Mouse (Mus musculus): ENCODE data around the gene Endov.
A peak's percentile ranks its signal among the peaks of the same experiment; 100 is the strongest.

The Endov gene

DNA sequence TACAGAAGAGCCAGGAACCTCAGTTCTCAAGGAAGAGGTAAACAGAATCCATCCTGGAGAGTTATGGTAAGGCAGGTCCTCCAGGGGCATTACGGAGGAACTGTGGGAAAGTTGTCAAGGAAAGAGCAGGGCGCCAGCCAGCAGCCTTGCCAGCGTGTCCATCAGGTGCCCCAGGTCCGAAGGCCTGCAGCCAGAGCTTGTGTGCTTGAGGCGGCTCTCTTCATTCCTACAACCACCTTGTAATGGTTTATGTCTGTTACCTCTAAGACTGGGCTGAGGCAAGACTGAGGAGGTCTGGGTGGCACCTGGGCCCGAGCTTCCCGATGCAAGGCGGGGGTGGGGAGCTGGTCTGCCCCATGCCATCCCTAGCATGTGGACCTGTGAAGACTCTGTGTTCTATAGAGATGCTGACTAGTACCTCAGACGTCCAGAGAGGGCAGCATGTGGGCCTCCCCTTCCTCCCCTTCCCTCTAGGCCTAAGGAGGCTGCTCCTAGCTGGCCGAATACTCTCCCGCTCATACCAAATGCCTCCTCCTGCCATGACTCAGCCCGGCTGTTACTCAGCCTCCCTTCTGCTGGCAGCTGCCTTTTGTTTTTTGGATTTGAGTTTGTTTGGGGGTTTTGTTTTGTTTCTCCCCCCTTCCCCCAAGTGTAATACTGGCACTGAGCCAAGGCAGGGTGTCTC lies 25.7 kb downstream of the Endov start:
- no peak for DNase-seq (ENCODE audit: low spot score in 2 of 2)

DNA sequence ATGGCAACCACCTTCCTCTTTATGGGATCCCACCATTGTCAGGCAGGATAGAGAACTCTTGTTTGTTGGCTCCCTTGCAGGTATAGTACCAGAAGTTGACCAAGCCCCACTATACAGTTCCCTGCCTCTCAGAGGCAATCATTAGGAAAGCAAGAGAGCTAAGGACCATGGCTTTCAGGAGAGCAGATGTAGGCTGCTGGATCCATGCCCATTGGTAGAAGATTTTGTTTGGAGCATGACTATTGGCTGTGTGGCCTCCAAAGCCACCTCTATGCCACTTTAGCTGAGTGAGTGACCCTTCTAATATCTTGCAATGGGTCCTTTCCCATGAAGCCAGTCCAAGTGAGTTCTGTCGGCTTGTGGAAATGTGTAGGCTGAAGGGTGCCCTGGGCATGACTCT lies 28.2 kb downstream of the Endov start:
- DNase-seq (ENCODE audit: low spot score in 2 of 2) = no peak

- no peak for DNase-seq (ENCODE audit: low spot score in 2 of 2)
Measured at GRCm38 (mm10) chr11:119520005-119520712, 29.0 kb downstream of the Endov start.

DNA sequence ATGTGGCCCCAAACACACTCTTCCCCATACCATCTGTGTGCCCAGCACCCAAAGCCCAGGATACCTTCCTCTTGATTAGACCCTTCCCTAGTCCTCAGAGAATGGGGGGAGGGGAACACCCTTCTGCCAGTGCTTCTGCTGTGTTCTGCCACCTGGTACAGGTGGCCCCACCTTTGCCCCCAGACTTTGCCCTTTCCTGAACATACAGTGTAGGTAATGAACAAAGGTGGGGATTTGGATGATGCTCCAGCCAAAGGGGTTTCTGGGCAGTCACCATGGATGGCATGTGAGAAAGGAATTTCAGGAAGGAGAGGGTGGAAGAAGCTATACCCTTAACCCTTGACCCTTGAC lies 29.5 kb downstream of the Endov start:
- DNase-seq (ENCODE audit: low spot score in 2 of 2) = no peak

DNA sequence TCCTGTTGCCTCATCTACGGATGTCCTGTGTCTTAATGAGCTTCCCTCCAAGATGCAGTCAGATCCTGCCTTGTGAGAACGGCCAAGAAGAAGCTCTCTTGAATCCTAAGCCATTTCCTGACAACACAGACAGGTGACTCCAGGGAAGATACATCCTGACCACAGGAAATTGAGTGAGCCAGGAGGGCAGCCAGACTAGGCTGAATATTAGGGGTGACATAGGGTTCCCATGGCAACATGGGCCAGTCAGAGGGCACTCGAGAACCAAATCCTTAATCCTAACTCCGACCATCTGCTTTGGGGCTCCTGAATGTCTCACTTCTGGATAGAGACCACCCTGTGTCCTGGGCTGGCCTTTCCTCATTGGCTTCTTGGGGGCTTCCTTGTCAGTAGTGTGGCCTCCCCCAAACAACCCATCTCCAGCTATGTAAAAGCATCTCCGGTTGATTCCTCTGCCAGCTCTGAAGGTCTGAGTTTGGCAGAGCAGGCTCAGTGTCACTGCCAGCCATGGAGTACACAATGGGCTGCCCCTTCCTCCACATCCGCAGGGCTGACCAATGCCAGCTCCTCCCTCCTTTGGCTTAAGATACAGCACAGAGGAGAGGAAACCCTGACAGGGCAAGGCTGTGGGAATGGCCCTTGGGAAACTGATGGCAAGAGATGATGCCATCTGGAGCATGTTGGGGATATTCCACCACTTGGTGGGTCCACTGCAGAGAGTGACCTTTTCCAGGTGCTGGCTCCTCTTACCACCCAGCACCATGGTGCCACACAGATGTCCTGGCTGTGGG lies 31.0 kb downstream of the Endov start:
- no peak for DNase-seq (ENCODE audit: low spot score in 2 of 2)

GRCm38 (mm10) chr11:119522779-119523178 lies 31.6 kb downstream of the Endov start:
- no peak for DNase-seq (ENCODE audit: low spot score in 2 of 2)

DNA sequence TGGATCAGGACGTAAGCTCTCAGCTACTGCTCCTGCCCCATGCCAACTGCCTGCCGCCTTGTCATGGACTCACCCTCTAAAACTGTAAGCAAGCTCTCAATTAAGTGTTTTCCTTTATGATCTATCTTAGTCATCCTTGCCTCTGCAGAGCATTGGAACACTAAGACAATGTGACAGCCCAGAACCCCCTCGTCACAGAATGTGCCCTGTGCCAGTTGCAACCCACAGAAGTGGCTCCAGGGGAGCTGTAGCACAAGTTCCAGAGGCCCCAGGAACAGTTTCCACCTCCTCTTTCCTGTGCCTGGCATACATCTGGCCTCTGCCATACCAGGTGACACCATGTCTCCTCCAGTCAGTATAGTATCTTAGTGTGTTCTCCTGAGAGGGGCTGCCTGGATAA lies 32.2 kb downstream of the Endov start:
- no peak for DNase-seq (ENCODE audit: low spot score in 2 of 2)

GRCm38 (mm10) chr11:119524545-119524949 lies 33.4 kb downstream of the Endov start:
- DNase-seq (ENCODE audit: low spot score in 2 of 2) = peak; percentile 51 to 85

- no peak for DNase-seq (ENCODE audit: low spot score in 2 of 2)
Measured at GRCm38 (mm10) chr11:119526068-119526966, 35.2 kb downstream of the Endov start.

DNA sequence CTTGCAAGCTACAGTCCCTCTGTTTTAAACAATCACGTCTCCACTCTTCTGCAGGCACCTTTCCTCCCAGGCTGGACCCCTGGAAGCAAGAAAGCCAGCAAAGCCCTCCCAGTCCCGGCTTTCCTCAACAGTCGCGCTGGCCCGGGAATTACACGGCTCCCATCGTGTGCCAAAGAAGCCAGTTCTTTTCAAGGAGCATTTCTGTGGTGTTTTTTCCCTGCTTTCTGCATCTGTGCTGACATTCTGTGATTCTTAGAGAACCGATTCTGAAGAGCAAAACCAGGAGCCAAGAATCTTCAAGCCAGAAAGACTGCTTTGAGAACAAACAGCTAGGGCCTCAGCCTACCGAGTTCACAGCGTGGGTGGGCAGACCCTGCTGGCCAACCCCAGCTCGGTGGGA lies 37.8 kb downstream of the Endov start:
- no peak for DNase-seq (ENCODE audit: low spot score in 2 of 2)

- no peak for DNase-seq (ENCODE audit: low spot score in 2 of 2)
Measured at GRCm38 (mm10) chr11:119532460-119532859, 41.3 kb downstream of the Endov start.

DNA sequence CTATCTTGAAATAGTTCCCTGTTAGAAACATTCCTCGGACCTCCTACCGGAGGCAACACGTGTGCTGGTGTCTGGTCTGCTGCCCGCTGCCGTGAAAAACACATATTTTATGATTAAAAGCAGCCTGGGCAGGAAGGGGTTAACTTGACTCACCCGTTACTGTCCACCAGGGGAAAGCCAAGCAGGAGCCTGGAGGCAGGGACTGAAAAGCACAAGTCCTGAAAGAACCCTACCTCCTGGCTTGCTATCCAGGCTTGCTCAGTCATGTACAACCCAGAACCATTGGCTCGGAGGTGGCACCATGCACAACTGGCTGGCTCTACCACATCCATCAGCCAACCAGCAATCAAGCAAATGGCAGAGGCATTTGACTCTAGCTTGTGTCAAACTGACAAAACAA lies 42.6 kb downstream of the Endov start:
- DNase-seq (ENCODE audit: low spot score in 2 of 2) = no peak

- no peak for DNase-seq (ENCODE audit: low spot score in 2 of 2)
Measured at GRCm38 (mm10) chr11:119539944-119540343, 48.8 kb downstream of the Endov start.

DNA sequence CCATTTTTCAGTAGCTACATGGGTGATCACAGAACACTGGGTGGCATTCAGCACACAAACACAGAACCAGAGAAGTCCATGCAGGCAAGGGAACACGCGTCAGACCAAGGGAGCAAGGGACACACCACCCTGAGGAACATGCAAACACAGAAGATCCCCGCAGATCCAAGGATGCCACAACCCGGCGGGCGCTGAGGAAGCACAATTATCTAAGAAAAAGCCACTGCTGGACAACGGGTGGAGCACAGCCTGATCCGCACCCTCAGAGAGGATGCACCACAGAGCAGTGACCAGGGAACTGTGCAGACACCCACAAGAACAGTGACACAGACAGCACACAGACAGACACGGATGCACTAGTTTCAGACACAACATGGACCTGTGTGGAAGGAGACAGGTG lies 49.4 kb downstream of the Endov start:
- no peak for DNase-seq (ENCODE audit: low spot score in 2 of 2)

GRCm38 (mm10) chr11:119541082-119541481 lies 49.9 kb downstream of the Endov start:
- DNase-seq (ENCODE audit: low spot score in 2 of 2) = no peak

- no peak for DNase-seq (ENCODE audit: low spot score in 2 of 2)
Measured at GRCm38 (mm10) chr11:119542371-119542770, 51.2 kb downstream of the Endov start.

GRCm38 (mm10) chr11:119542886-119543285 lies 51.7 kb downstream of the Endov start:
- no peak for DNase-seq (ENCODE audit: low spot score in 2 of 2)

- no peak for DNase-seq (ENCODE audit: low spot score in 2 of 2)
Measured at GRCm38 (mm10) chr11:119543816-119544517, 52.8 kb downstream of the Endov start.

DNA sequence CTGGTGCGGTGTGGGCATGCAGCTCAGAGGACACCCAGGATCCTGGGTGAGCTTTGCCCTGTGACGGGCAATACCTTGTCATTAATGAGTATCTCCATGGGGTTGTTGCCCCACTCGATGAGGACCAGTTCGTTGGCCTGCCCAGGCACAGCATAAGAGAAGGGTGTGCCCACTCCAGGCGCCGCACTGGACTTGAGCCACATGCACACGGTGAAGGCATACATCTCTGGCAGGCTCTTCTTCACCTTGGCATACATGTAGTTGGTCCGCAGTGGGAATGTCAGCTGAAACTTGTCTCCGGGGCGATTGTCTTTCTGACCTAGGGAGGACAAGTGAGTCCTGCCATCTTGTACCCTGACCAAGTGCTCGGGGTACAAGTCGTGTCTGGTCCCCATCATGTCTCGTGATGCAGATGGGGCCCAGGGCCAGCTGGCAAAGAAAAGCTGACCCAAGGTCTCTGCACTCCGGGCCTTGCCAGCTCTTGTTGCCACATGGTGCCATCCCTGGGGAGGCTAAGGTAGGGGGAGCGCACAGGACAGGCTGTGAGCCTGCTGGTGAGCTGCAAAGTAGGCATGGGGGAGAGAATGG lies 53.5 kb downstream of the Endov start:
- no peak for DNase-seq (ENCODE audit: low spot score in 2 of 2)

DNA sequence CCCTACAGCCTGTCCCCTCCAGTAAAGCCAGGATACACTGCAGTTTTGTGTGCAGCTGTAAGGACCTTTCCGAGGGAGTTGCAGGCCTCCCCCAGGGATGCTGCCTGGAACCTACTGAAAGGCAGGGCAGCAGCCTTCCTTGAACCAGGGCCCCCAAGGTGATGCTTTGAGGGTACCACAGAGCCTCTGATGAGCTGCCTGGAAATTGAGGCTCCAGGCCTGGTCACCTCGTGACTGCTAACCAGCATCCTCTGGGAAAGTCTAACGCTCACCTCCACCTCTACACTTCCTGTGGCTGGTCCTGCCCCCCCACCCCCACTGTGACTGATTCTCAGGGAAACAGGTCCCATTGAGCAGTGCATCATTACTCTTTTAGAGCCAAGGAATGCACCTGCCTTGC lies 54.1 kb downstream of the Endov start:
- no peak for DNase-seq (ENCODE audit: low spot score in 2 of 2)
